Mouse (Mus musculus): ENCODE data around the gene Vwa3b.
A peak's percentile ranks its signal among the peaks of the same experiment; 100 is the strongest.

The Vwa3b gene

GRCm38 (mm10) chr1:37011626-37012209, 14.7 kb upstream of the Vwa3b start:
- no peak for DNase-seq (ENCODE audit: low spot score)

- no peak for DNase-seq (ENCODE audit: low spot score)
Measured at GRCm38 (mm10) chr1:37013006-37013405, 13.4 kb upstream of the Vwa3b start.

- no peak for DNase-seq (ENCODE audit: low spot score)
Measured at GRCm38 (mm10) chr1:37013687-37014086, 12.7 kb upstream of the Vwa3b start.

- DNase-seq (ENCODE audit: low spot score): no peak
Measured at GRCm38 (mm10) chr1:37019017-37019416, 7.4 kb upstream of the Vwa3b start.

- no peak for DNase-seq (ENCODE audit: low spot score)
Measured at GRCm38 (mm10) chr1:37022704-37023103, 3.7 kb upstream of the Vwa3b start.

- no peak for DNase-seq (ENCODE audit: low spot score)
Measured at GRCm38 (mm10) chr1:37024736-37025135, 1.7 kb upstream of the Vwa3b start.

GRCm38 (mm10) chr1:37025376-37025775, 1.0 kb upstream of the Vwa3b start:
- DNase-seq (ENCODE audit: low spot score): no peak

GRCm38 (mm10) chr1:37026866-37027265, 470 bp downstream of the Vwa3b start:
- DNase-seq (ENCODE audit: low spot score): no peak

- DNase-seq (ENCODE audit: low spot score): peak; percentile 54
Measured at GRCm38 (mm10) chr1:37028439-37029153, 2.2 kb downstream of the Vwa3b start.

GRCm38 (mm10) chr1:37029154-37029907, 2.9 kb downstream of the Vwa3b start:
- DNase-seq (ENCODE audit: low spot score): peak; percentile 91

GRCm38 (mm10) chr1:37029942-37030341, 3.5 kb downstream of the Vwa3b start:
- DNase-seq (ENCODE audit: low spot score): no peak

GRCm38 (mm10) chr1:37030693-37031092, 4.3 kb downstream of the Vwa3b start:
- no peak for DNase-seq (ENCODE audit: low spot score)

GRCm38 (mm10) chr1:37035879-37036278, 9.5 kb downstream of the Vwa3b start:
- DNase-seq (ENCODE audit: low spot score): no peak

- no peak for DNase-seq (ENCODE audit: low spot score)
Measured at GRCm38 (mm10) chr1:37041126-37041525, 14.7 kb downstream of the Vwa3b start.

- DNase-seq (ENCODE audit: low spot score): no peak
Measured at GRCm38 (mm10) chr1:37041856-37042255, 15.5 kb downstream of the Vwa3b start.

GRCm38 (mm10) chr1:37042769-37043168, 16.4 kb downstream of the Vwa3b start:
- no peak for DNase-seq (ENCODE audit: low spot score)

GRCm38 (mm10) chr1:37043196-37043595, 16.8 kb downstream of the Vwa3b start:
- DNase-seq (ENCODE audit: low spot score): no peak

GRCm38 (mm10) chr1:37045472-37045871, 19.1 kb downstream of the Vwa3b start:
- DNase-seq (ENCODE audit: low spot score): no peak

- no peak for DNase-seq (ENCODE audit: low spot score)
Measured at GRCm38 (mm10) chr1:37049159-37049558, 22.8 kb downstream of the Vwa3b start.

- no peak for DNase-seq (ENCODE audit: low spot score)
Measured at GRCm38 (mm10) chr1:37053691-37054090, 27.3 kb downstream of the Vwa3b start.

GRCm38 (mm10) chr1:37056831-37057561, 30.6 kb downstream of the Vwa3b start:
- DNase-seq (ENCODE audit: low spot score): no peak

- no peak for DNase-seq (ENCODE audit: low spot score)
Measured at GRCm38 (mm10) chr1:37060856-37061255, 34.5 kb downstream of the Vwa3b start.
